Mouse (Mus musculus) liver, embryonic 15.5 days (tissue): ENCODE measurements around the gene Rgl3. TPM values are rescaled to one million over a fixed set of nuclear protein-coding genes. Genes with fewer than 3 reads are reported as not detected.

ENCODE experiments used
- ATAC-seq: fragments of 200-750 bp; cut with Nextera tagmentation; 2 replicates; pipeline ENCODE4 v1.8.0; 2017; ENCODE audit warnings: moderate number of reproducible peaks, mild to moderate bottlenecking, moderate library complexity; ENCODE audit not compliant: insufficient read depth
- H3K27ac ChIP-seq: fragments of 300-500 bp; sonication (generic); replicated peaks from 2 replicates; pipeline ENCODE4 v1.5.1; 2015; ENCODE audit warnings: mild to moderate bottlenecking, inconsistent platforms
- H3K27me3 ChIP-seq: fragments of 300-500 bp; sonication (generic); 2 replicates; pipeline ENCODE4 v1.6.1; 2015; ENCODE audit warnings: mild to moderate bottlenecking, inconsistent platforms
- H3K36me3 ChIP-seq: fragments of 300-500 bp; sonication (generic); replicated peaks from 2 replicates; pipeline ENCODE4 v1.6.1; 2015; ENCODE audit warnings: moderate library complexity, mild to moderate bottlenecking, inconsistent platforms
- H3K4me1 ChIP-seq: fragments of 300-500 bp; sonication (generic); replicated peaks from 2 replicates; pipeline ENCODE4 v1.6.1; 2015; ENCODE audit warnings: inconsistent platforms
- H3K4me2 ChIP-seq: fragments of 300-500 bp; sonication (generic); 2 replicates; pipeline ENCODE4 v1.6.1; 2015; ENCODE audit warnings: moderate library complexity, mild to moderate bottlenecking, inconsistent platforms
- H3K4me3 ChIP-seq: fragments of 300-500 bp; sonication (generic); replicated peaks from 2 replicates; pipeline ENCODE4 v1.5.1; 2015; ENCODE audit warnings: mild to moderate bottlenecking, inconsistent platforms
- H3K9ac ChIP-seq: fragments of 300-500 bp; sonication (generic); 2 replicates; pipeline ENCODE4 v1.6.1; 2015; ENCODE audit warnings: moderate library complexity, mild to moderate bottlenecking, inconsistent platforms
- H3K9me3 ChIP-seq: fragments of 300-500 bp; sonication (generic); replicated peaks from 2 replicates; pipeline ENCODE4 v1.6.1; 2016; ENCODE audit warnings: inconsistent platforms
- WGBS: fragments of 180-500 bp; shearing (Covaris S2); methylation state at CpG from one replicate; pipeline ENCODE4 v1.1.7; 2015; ENCODE audit warnings: mixed read lengths; ENCODE audit not compliant: insufficient replicate concordance; 5-methylcytosine and 5-hydroxymethylcytosine counted together
- polyA plus RNA-seq: library from polyadenylated mRNA; unstranded; fragments of >200 nt; fragmentation: Nextera tagmentation; extraction: Ambion mirVana; gene quantifications from 2 replicates; pipeline ENCODE4 v1.2.1, GENCODE M21; 2015

Rgl3 gene
- polyA plus RNA-seq: 0.10 and 0.13 TPM in 2 replicates

GRCm38 (mm10) chr9:21989230-21990110, at the start of gene Rgl3:
TSS of gene Rgl3 (minus strand) at chr9:21989446.
- Histone ChIP-seq H3K27me3 (peaks cover 99% of the 10 kb centered on the region), H3K9me3 (no peaks in the 10 kb centered on the region), H3K36me3 (no peaks in the 10 kb centered on the region), H3K4me3 (peak within 1 kb of the TSS; percentile 39), H3K4me2 (peak within 1 kb of the TSS; percentile 57), H3K27ac (no peak within 1 kb of the TSS), H3K4me1 (peaks cover 18% of the 10 kb centered on the region), H3K9ac (no peak within 1 kb of the TSS)
- 3% methylated on average over 42 of the region's 42 CpGs for WGBS
- ATAC-seq: no peak

GRCm38 (mm10) chr9:22037826-22038225, 48.6 kb upstream of the Rgl3 start:
- no peak for ATAC-seq
- H3K27ac ChIP-seq: no peak overlapping the region
- no peaks in the 10 kb centered on the region for H3K4me1 ChIP-seq
- H3K9ac ChIP-seq: no peak overlapping the region
- H3K4me3 ChIP-seq: no peak overlapping the region
- 56% methylated on average over 10 of the region's 10 CpGs for WGBS
- H3K27me3 ChIP-seq: peaks cover 17% of the 10 kb centered on the region
- no peaks in the 10 kb centered on the region for H3K36me3 ChIP-seq
- no peaks in the 10 kb centered on the region for H3K9me3 ChIP-seq
- H3K4me2 ChIP-seq: no peak overlapping the region

DNA sequence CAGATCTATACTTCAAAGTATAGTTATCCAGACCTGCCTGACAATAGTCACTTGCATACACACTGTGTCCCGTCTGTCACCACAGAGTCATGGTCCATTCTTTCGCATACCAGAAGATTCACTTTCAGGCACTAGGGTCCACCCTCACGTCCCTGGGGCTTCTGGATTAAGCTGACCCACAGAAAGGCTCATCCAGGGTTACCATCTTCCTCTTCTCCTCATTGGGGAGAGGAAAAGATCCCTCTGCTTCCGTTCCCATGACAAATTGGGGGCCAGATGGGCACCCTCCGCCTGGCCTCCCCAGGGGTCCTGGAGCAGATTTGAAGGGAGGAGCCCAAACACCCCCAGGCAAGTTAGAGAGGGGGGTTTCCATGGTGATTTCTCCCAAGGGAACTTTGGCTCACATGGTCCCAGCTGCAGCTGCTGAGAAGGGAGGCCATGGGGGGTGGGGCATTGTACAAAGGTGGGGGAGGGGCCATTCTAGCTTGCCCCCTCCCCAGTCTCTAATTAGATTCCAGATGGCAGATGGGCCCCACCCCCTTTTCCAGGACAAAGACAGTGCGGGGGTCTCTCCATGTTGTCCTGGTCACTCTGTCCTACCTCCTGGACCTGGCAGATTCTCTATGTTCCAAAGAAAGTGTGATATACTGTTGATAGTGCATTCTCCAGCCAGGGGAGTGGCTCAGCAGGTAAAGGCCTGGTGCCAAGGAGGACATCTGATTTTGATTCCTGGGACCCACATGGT, 46.2 kb upstream of the Rgl3 start:
- H3K27ac ChIP-seq: no peak overlapping the region
- no peak for ATAC-seq
- WGBS: 50% methylated on average over 6 of the region's 6 CpGs

DNA sequence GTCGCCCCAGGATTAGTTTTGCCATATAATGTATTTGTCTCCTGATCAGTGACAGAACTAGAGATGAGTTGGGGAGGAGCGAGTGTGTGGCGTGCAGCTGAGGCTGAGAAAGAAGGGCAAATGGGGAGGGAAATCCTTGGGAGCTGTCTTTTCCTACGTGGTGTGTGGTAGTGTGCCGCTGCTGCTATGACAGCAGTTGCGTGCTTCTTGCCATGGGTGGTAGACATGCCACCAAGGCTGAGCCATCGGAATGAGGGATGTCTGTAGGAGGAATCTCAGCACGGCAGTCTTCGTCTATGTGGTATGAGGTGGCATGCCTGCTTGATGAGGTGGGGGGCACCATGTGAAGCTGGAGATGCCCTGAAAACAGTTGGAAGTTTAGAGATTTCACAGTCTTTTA, 41.1 kb upstream of the Rgl3 start:
- ATAC-seq: no peak
- WGBS: 73% methylated on average over 9 of the region's 9 CpGs
- H3K4me2 ChIP-seq: no peak overlapping the region

More for the DNA sequence above, 46.2 kb upstream of the Rgl3 start:
- Histone ChIP-seq H3K4me3 (no peak overlapping the region), H3K9ac (no peak overlapping the region), H3K9me3 (no peaks in the 10 kb centered on the region), H3K27me3 (peaks cover 14% of the 10 kb centered on the region), H3K4me1 (no peaks in the 10 kb centered on the region), H3K4me2 (no peak overlapping the region), H3K36me3 (no peaks in the 10 kb centered on the region)

GRCm38 (mm10) chr9:22028467-22028866, 39.2 kb upstream of the Rgl3 start:
- H3K9me3 ChIP-seq: no peaks in the 10 kb centered on the region
- WGBS: 39% methylated on average over 7 of the region's 7 CpGs

More for the DNA sequence above, 41.1 kb upstream of the Rgl3 start:
- no peak overlapping the region for H3K4me3 ChIP-seq
- 0 out of 2 replicates have a peak, but pooled peaks cover 2% of the 10 kb centered on the region for H3K4me1 ChIP-seq
- H3K9me3 ChIP-seq: no peaks in the 10 kb centered on the region
- peaks cover 1% of the 10 kb centered on the region for H3K27me3 ChIP-seq
- no peaks in the 10 kb centered on the region for H3K36me3 ChIP-seq
- no peak overlapping the region for H3K9ac ChIP-seq
- H3K27ac ChIP-seq: no peak overlapping the region

DNA sequence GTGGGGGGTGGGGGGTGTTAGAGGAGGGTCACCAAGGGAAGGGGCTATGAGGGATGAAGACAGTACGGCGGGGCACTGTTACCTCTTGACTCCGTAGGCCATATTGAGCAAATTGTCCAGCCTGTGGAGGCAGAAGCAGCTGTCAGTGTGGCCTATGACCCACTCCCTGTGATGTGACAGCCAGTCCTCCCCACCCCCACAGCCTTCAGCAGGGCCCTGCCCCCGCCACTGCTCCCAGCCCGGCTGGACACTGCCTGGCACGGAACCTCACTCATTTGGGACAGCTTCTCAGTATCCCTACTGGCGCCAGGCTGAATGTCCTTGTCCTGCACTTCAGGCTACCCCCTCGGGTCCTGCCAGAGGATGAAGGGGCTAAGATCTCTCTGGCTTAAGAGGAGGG, 35.3 kb upstream of the Rgl3 start:
- Histone ChIP-seq H3K27me3 (no peaks in the 10 kb centered on the region), H3K27ac (no peak overlapping the region), H3K9ac (no peak overlapping the region), H3K4me2 (no peak overlapping the region), H3K36me3 (no peaks in the 10 kb centered on the region), H3K4me1 (0 out of 2 replicates have a peak, but pooled peaks cover 2% of the 10 kb centered on the region), H3K4me3 (no peak overlapping the region), H3K9me3 (no peaks in the 10 kb centered on the region)
- ATAC-seq: no peak
- 55% methylated on average over 8 of the region's 8 CpGs for WGBS

More at GRCm38 (mm10) chr9:22028467-22028866, 39.2 kb upstream of the Rgl3 start:
- Histone ChIP-seq H3K27ac (no peak overlapping the region), H3K36me3 (no peaks in the 10 kb centered on the region), H3K4me2 (no peak overlapping the region), H3K27me3 (no peaks in the 10 kb centered on the region), H3K4me1 (0 out of 2 replicates have a peak, but pooled peaks cover 2% of the 10 kb centered on the region), H3K4me3 (no peak overlapping the region), H3K9ac (no peak overlapping the region)
- no peak for ATAC-seq

DNA sequence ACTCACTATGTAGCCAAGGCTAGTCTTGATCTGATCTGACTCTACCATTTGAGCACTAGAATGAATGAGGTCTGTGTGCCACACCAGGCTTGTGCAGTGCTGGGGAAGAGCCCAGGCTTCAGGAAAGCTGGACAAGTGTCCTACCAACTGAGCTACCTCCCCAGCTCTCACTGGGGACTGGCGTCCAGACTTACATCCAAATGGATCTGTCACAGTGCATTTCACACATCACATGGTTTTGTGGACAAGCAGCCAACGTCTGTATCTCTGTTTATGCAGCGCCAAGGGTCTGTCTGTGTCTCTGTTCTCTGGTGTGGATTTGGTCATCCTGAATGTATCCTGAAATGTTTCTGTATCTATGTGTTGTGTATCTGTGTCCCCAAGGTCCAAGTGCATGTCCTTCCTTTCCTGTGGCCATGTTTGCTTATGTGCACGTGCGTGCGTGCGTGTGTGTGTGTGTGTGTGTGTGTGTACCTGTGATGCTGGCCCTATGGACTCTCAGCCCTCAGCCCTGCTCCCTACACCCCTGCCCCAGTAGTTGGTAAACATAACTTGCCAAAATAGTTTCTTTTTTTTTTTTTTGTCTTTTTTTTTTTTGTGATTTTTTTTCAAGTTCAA, 28.1 kb upstream of the Rgl3 start:
- Histone ChIP-seq H3K27ac (no peak overlapping the region), H3K9me3 (no peaks in the 10 kb centered on the region), H3K36me3 (peaks cover 25% of the 10 kb centered on the region), H3K27me3 (no peaks in the 10 kb centered on the region), H3K4me3 (no peak overlapping the region), H3K9ac (no peak overlapping the region), H3K4me2 (no peak overlapping the region), H3K4me1 (peaks cover 4% of the 10 kb centered on the region)
- peak; percentile 69 for ATAC-seq
- WGBS: 62% methylated on average over 7 of the region's 7 CpGs

GRCm38 (mm10) chr9:22016245-22016644, 27.0 kb upstream of the Rgl3 start:
- WGBS: 67% methylated on average over 10 of the region's 10 CpGs
- H3K4me2 ChIP-seq: no peak overlapping the region
- no peak for ATAC-seq
- H3K36me3 ChIP-seq: peaks cover 36% of the 10 kb centered on the region
- H3K27ac ChIP-seq: no peak overlapping the region
- H3K4me3 ChIP-seq: no peak overlapping the region
- H3K9ac ChIP-seq: no peak overlapping the region
- no peaks in the 10 kb centered on the region for H3K9me3 ChIP-seq
- no peaks in the 10 kb centered on the region for H3K27me3 ChIP-seq
- H3K4me1 ChIP-seq: peaks cover 4% of the 10 kb centered on the region

DNA sequence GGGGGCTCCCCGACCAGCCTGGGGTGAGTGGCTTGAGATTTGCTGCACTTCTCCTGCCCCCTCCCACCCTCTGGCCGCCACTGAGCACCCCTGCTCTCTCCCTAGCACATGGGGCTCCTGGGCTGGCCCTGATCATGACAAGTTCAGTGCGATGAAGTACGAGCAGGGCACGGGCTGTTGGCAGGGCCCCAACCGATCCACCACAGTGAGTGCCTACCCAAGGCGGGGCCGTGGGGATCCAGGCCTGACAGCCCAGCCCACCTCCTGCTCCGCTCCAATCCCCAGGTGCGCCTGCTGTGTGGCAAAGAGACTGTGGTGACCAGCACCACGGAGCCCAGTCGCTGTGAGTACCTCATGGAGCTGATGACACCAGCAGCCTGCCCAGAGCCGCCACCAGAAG, 23.5 kb upstream of the Rgl3 start:
- Histone ChIP-seq H3K4me1 (peaks cover 4% of the 10 kb centered on the region), H3K27ac (no peak overlapping the region), H3K9me3 (no peaks in the 10 kb centered on the region), H3K9ac (no peak overlapping the region), H3K27me3 (no peaks in the 10 kb centered on the region), H3K4me2 (no peak overlapping the region), H3K4me3 (no peak overlapping the region), H3K36me3 (peaks cover 71% of the 10 kb centered on the region)
- WGBS: 87% methylated on average over 13 of the region's 13 CpGs
- ATAC-seq: no peak

DNA sequence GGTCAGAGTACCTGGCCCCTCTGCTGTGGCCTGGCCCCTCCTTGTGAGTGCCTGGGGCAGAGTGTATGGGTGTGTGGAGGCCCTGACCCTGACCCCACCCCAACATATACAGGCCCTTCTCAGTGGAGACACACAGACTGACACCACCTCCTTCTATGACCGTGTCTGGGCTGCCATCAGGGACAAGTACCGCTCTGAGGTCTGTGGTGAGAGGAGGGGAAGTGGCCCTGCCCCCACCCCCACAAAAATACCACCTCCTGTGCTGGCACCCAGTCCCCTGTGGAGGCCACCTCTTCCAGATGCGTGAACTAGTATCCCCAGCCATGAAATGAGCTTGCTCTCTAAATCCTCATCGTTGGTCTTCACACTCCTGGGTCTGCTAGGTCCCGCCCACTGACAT, 21.8 kb upstream of the Rgl3 start:
- Histone ChIP-seq H3K27ac (no peak overlapping the region), H3K27me3 (no peaks in the 10 kb centered on the region), H3K9ac (no peak overlapping the region), H3K9me3 (no peaks in the 10 kb centered on the region), H3K36me3 (peaks cover 88% of the 10 kb centered on the region), H3K4me2 (no peak overlapping the region), H3K4me1 (no peaks in the 10 kb centered on the region), H3K4me3 (no peak overlapping the region)
- no peak for ATAC-seq
- 56% methylated on average over 5 of the region's 5 CpGs for WGBS

- H3K27me3 ChIP-seq: peaks cover 21% of the 10 kb centered on the region
- H3K36me3 ChIP-seq: peaks cover 55% of the 10 kb centered on the region
- ATAC-seq: no peak
- no peak overlapping the region for H3K9ac ChIP-seq
- peaks cover 26% of the 10 kb centered on the region for H3K4me1 ChIP-seq
- no peaks in the 10 kb centered on the region for H3K9me3 ChIP-seq
- peak overlapping the region; percentile 88; the same call in 1 of the 2 replicates for H3K4me2 ChIP-seq
- 88% methylated on average over 12 of the region's 12 CpGs for WGBS
- no peak overlapping the region for H3K4me3 ChIP-seq
- no peak overlapping the region for H3K27ac ChIP-seq
Observed at GRCm38 (mm10) chr9:22004546-22004945, 15.3 kb upstream of the Rgl3 start.
